Mouse (Mus musculus) kidney, embryonic 15.5 days (tissue): ENCODE data around the gene Lgi1. TPM values are rescaled to one million over a fixed set of nuclear protein-coding genes. Genes with fewer than 3 reads are reported as not detected.

Source experiments
- ATAC-seq: fragments of 200-750 bp; cut with Nextera tagmentation; replicated peaks from 2 replicates; pipeline ENCODE4 v1.8.0; 2017; ENCODE audit warnings: moderate TSS enrichment; ENCODE audit not compliant: low FRiP score
- H3K27ac ChIP-seq: fragments of 300-500 bp; sonication (generic); 2 replicates; pipeline ENCODE4 v1.5.1; 2015; ENCODE audit warnings: mild to moderate bottlenecking, inconsistent platforms
- H3K27me3 ChIP-seq: fragments of 300-500 bp; sonication (generic); 2 replicates; pipeline ENCODE4 v1.6.1; 2015; ENCODE audit warnings: inconsistent platforms
- H3K36me3 ChIP-seq: fragments of 300-500 bp; sonication (generic); 2 replicates; pipeline ENCODE4 v1.6.1; 2015; ENCODE audit warnings: inconsistent platforms
- H3K4me1 ChIP-seq: fragments of 300-500 bp; sonication (generic); 2 replicates; pipeline ENCODE4 v1.6.1; 2015; ENCODE audit warnings: inconsistent platforms
- H3K4me2 ChIP-seq: fragments of 300-500 bp; sonication (generic); 2 replicates; pipeline ENCODE4 v1.6.1; 2015; ENCODE audit warnings: moderate library complexity, mild to moderate bottlenecking, inconsistent platforms
- H3K4me3 ChIP-seq: fragments of 300-500 bp; sonication (generic); replicated peaks from 2 replicates; pipeline ENCODE4 v1.5.1; 2015; ENCODE audit warnings: mild to moderate bottlenecking, inconsistent platforms
- H3K9ac ChIP-seq: fragments of 300-500 bp; sonication (generic); 2 replicates; pipeline ENCODE4 v1.6.1; 2015; ENCODE audit warnings: mild to moderate bottlenecking, inconsistent platforms
- H3K9me3 ChIP-seq: fragments of 300-500 bp; sonication (generic); replicated peaks from 2 replicates; pipeline ENCODE4 v1.6.1; 2016; ENCODE audit warnings: inconsistent platforms
- WGBS: fragments of 180-500 bp; shearing (Covaris S2); methylation state at CpG from one replicate; pipeline ENCODE4 v1.1.7; 2015; ENCODE audit warnings: mixed read lengths; 5-methylcytosine and 5-hydroxymethylcytosine counted together
- polyA plus RNA-seq: library from polyadenylated mRNA; unstranded; fragments of >200 nt; fragmentation: Nextera tagmentation; extraction: Ambion mirVana; gene quantifications from 2 replicates; pipeline ENCODE4 v1.2.1, GENCODE M21; 2015

The Lgi1 gene
- polyA plus RNA-seq, 1 experiment from 2014 or later = 2.8 TPM

GRCm38 (mm10) chr19:38267469-38267868 lies 3.1 kb downstream of the Lgi1 start:
- no peak for ATAC-seq
- 85% methylated on average over 5 of the region's 5 CpGs for WGBS
- H3K9me3 ChIP-seq = no peaks in the 10 kb centered on the region
- H3K27me3 ChIP-seq = peaks cover 36% of the 10 kb centered on the region
- peaks cover 10% of the 10 kb centered on the region for H3K4me1 ChIP-seq
- H3K9ac ChIP-seq = no peak overlapping the region
- no peak overlapping the region for H3K4me2 ChIP-seq
- H3K36me3 ChIP-seq = no peaks in the 10 kb centered on the region
- no peak overlapping the region for H3K27ac ChIP-seq
- H3K4me3 ChIP-seq = no peak overlapping the region

GRCm38 (mm10) chr19:38271071-38271470 lies 6.7 kb downstream of the Lgi1 start:
- Histone ChIP-seq H3K27ac (no peak overlapping the region), H3K36me3 (no peaks in the 10 kb centered on the region), H3K4me3 (no peak overlapping the region), H3K4me1 (no peaks in the 10 kb centered on the region), H3K27me3 (peaks cover 5% of the 10 kb centered on the region; the same call in 1 of the 2 replicates), H3K9me3 (no peaks in the 10 kb centered on the region), H3K9ac (no peak overlapping the region), H3K4me2 (no peak overlapping the region)
- WGBS = 27% methylated on average over 6 of the region's 6 CpGs
- ATAC-seq = no peak

- no peak overlapping the region for H3K4me3 ChIP-seq
- no peak for ATAC-seq
- no peaks in the 10 kb centered on the region for H3K27me3 ChIP-seq
- H3K4me1 ChIP-seq = no peaks in the 10 kb centered on the region
- no peak overlapping the region for H3K9ac ChIP-seq
- H3K36me3 ChIP-seq = no peaks in the 10 kb centered on the region
- no peaks in the 10 kb centered on the region for H3K9me3 ChIP-seq
- WGBS = 85% methylated on average over 7 of the region's 7 CpGs
- H3K4me2 ChIP-seq = no peak overlapping the region
- H3K27ac ChIP-seq = no peak overlapping the region
Measured at GRCm38 (mm10) chr19:38273820-38274219, 9.5 kb downstream of the Lgi1 start.

DNA sequence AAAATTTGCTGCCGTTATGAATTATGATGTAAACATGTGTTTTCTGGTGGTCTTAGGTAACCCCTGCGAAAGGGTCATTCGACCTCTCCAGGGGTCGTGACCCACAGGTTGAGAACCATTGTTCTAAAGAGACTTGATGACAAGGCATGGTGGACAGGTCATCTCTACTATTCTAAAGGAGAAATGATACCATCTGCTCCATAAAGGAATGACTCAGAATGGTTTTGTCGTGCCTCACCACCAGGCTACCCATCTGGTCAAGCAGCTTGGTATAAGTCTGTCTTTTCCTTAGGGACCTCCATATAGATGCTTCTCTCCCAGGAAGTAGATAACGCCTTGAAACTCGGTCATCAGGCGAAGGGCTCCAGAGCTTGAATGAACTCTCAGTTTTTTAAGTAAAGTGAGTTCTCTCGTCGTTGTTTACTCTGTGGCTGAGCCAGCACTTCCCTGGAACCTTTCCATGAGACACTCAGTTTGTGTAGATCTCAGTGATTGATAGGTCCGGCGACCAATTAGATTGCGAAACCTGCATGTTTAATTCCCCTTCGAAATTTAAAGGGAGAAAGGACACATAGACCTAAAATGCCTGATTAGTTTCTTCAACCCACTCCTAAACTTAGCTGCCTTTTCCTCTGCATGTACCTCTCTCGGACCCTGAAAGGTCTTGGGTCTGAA lies 10.5 kb downstream of the Lgi1 start:
- no peak for ATAC-seq

GRCm38 (mm10) chr19:38276226-38276625 lies 11.9 kb downstream of the Lgi1 start:
- 89% methylated on average over 4 of the region's 4 CpGs for WGBS
- H3K36me3 ChIP-seq = no peaks in the 10 kb centered on the region
- no peak overlapping the region for H3K4me2 ChIP-seq
- no peak overlapping the region for H3K4me3 ChIP-seq
- no peak overlapping the region for H3K27ac ChIP-seq
- H3K27me3 ChIP-seq = no peaks in the 10 kb centered on the region
- no peaks in the 10 kb centered on the region for H3K9me3 ChIP-seq
- no peak overlapping the region for H3K9ac ChIP-seq
- ATAC-seq = no peak
- no peaks in the 10 kb centered on the region for H3K4me1 ChIP-seq

More for the DNA sequence above, 10.5 kb downstream of the Lgi1 start:
- Histone ChIP-seq H3K36me3 (no peaks in the 10 kb centered on the region), H3K9ac (no peak overlapping the region), H3K9me3 (no peaks in the 10 kb centered on the region), H3K27me3 (no peaks in the 10 kb centered on the region), H3K4me1 (no peaks in the 10 kb centered on the region), H3K27ac (no peak overlapping the region), H3K4me3 (no peak overlapping the region), H3K4me2 (no peak overlapping the region)
- WGBS = 86% methylated on average over 15 of the region's 15 CpGs

GRCm38 (mm10) chr19:38280242-38280641 lies 15.9 kb downstream of the Lgi1 start:
- no peak overlapping the region for H3K4me2 ChIP-seq
- ATAC-seq = no peak
- WGBS = 92% methylated on average over 10 of the region's 10 CpGs
- no peaks in the 10 kb centered on the region for H3K9me3 ChIP-seq
- H3K27ac ChIP-seq = no peak overlapping the region
- no peaks in the 10 kb centered on the region for H3K36me3 ChIP-seq
- H3K9ac ChIP-seq = no peak overlapping the region
- H3K4me1 ChIP-seq = 0 out of 2 replicates have a peak, but pooled peaks cover 4% of the 10 kb centered on the region
- no peak overlapping the region for H3K4me3 ChIP-seq
- no peaks in the 10 kb centered on the region for H3K27me3 ChIP-seq

- Histone ChIP-seq H3K9ac (no peak overlapping the region), H3K27ac (0 out of 2 replicates have a peak overlapping the region, but pooled peaks have one; percentile 13), H3K4me1 (0 out of 2 replicates have a peak, but pooled peaks cover 4% of the 10 kb centered on the region), H3K4me2 (no peak overlapping the region), H3K27me3 (no peaks in the 10 kb centered on the region), H3K9me3 (no peaks in the 10 kb centered on the region), H3K4me3 (no peak overlapping the region), H3K36me3 (no peaks in the 10 kb centered on the region)
- WGBS = 14% methylated on average over 2 of the region's 2 CpGs
- ATAC-seq = peak; percentile 58; the same call in 1 of the 2 replicates
Measured at GRCm38 (mm10) chr19:38282407-38282806, 18.1 kb downstream of the Lgi1 start.

DNA sequence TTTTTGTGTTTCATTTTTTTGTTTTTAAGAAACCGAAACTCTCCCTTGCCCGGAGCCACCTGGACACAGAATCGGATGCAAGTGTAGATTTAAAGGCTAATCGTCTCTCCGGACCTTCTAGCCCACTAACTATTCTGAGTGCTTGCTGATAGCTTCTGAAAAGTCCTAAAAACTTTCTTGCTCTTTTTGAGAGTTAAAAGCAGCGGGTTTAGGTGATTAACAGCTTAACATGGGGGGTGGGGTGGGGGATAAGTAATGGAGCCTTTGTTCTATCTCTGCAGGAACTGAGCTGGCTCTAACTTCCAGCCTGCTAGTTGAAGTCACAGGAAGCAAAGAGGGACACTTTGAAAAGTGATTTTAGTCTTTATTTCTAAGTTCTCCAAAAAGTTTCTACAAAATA lies 24.2 kb downstream of the Lgi1 start:
- Histone ChIP-seq H3K36me3 (no peaks in the 10 kb centered on the region), H3K4me1 (no peaks in the 10 kb centered on the region), H3K9ac (no peak overlapping the region), H3K4me3 (no peak overlapping the region), H3K4me2 (no peak overlapping the region), H3K27ac (no peak overlapping the region), H3K27me3 (no peaks in the 10 kb centered on the region), H3K9me3 (no peaks in the 10 kb centered on the region)
- ATAC-seq = no peak
- WGBS = 76% methylated on average over 6 of the region's 6 CpGs

GRCm38 (mm10) chr19:38291432-38291831 lies 27.1 kb downstream of the Lgi1 start:
- no peak for ATAC-seq
- H3K27ac ChIP-seq = no peak overlapping the region
- H3K4me3 ChIP-seq = no peak overlapping the region
- H3K9me3 ChIP-seq = no peaks in the 10 kb centered on the region
- WGBS = 86% methylated on average over 6 of the region's 6 CpGs
- no peaks in the 10 kb centered on the region for H3K27me3 ChIP-seq
- no peaks in the 10 kb centered on the region for H3K4me1 ChIP-seq
- H3K4me2 ChIP-seq = no peak overlapping the region
- H3K9ac ChIP-seq = no peak overlapping the region
- H3K36me3 ChIP-seq = no peaks in the 10 kb centered on the region

- Histone ChIP-seq H3K36me3 (no peaks in the 10 kb centered on the region), H3K4me1 (peaks cover 6% of the 10 kb centered on the region; the same call in 1 of the 2 replicates), H3K27ac (peak overlapping the region; percentile 62), H3K9me3 (no peaks in the 10 kb centered on the region), H3K4me2 (no peak overlapping the region), H3K27me3 (no peaks in the 10 kb centered on the region), H3K4me3 (no peak overlapping the region), H3K9ac (no peak overlapping the region)
- ATAC-seq = no peak
- WGBS = 15% methylated on average over 3 of the region's 3 CpGs
Measured at GRCm38 (mm10) chr19:38298018-38298626, 33.8 kb downstream of the Lgi1 start.

DNA sequence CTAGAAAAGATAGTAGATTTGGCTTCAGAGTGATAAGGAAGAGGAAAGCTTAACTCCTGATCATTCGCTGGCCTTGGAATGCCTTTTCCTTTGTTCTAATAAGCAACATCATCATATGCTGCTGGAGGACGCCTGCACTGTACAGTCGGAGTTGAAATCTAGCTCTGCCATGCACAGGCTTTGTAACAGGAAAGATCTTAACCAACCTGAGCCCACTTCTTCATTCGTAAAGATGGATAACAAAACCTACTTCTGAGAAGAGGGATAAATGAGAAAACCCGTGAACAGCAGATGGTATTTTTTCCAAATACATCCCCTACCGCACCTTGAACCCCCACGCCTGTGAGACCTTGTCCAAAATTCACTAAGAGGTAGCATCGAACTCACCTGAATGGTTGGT lies 43.8 kb downstream of the Lgi1 start:
- Histone ChIP-seq H3K36me3 (no peaks in the 10 kb centered on the region), H3K4me1 (no peaks in the 10 kb centered on the region), H3K27ac (no peak overlapping the region), H3K9ac (no peak overlapping the region), H3K4me3 (no peak overlapping the region), H3K27me3 (no peaks in the 10 kb centered on the region), H3K4me2 (no peak overlapping the region), H3K9me3 (no peaks in the 10 kb centered on the region)
- 93% methylated on average over 8 of the region's 8 CpGs for WGBS
- no peak for ATAC-seq

- no peaks in the 10 kb centered on the region for H3K27me3 ChIP-seq
- H3K4me1 ChIP-seq = no peaks in the 10 kb centered on the region
- ATAC-seq = no peak
- no peak overlapping the region for H3K4me3 ChIP-seq
- H3K9me3 ChIP-seq = no peaks in the 10 kb centered on the region
- no peak overlapping the region for H3K4me2 ChIP-seq
- no peaks in the 10 kb centered on the region for H3K36me3 ChIP-seq
- H3K27ac ChIP-seq = no peak overlapping the region
- WGBS = 89% methylated on average over 7 of the region's 7 CpGs
- no peak overlapping the region for H3K9ac ChIP-seq
Measured at GRCm38 (mm10) chr19:38315099-38315498, 50.8 kb downstream of the Lgi1 start.
